Mouse (Mus musculus): ENCODE data around the gene Tsnaxip1. TPM values are rescaled to one million over a fixed set of nuclear protein-coding genes. Genes with fewer than 3 reads are reported as not detected.

Tsnaxip1 gene
- polyA plus RNA-seq, 1 experiment from 2014 or later: 2.9 TPM

DNA sequence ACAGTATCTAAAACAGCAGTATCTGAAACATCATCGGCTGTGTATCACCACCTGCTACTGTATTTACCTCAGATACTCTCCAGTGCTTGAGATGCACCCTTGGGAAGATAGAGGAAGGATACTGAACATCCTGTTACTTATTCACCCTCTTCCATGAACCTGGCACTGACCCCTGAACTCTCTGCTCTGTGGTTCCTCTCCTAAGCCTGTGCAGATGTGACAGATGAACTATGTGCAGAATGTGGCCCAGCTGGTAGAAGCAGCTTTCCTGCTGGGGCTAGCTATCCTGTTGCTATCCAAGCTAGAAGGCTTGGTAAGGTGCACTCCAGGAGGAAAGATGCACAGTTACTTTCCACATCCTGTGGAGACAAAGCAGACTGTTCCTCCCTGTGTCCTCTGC lies 34.2 kb upstream of the Tsnaxip1 start:
- Histone ChIP-seq H3K4me2 (replicated peaks; ENCODE audit: low read depth, low read length) (no peak overlapping the region), H3K27ac (ENCODE audit: low read length) (peak overlapping the region; percentile 54), H3K36me3 (ENCODE audit: insufficient read depth, low read length) (no peaks in the 10 kb centered on the region), H3K4me3 (ENCODE audit: low read depth, low read length) (no peak overlapping the region), H3K9me3 (ENCODE audit: low read length) (no peaks in the 10 kb centered on the region), H3K9ac (replicated peaks; ENCODE audit: low read depth) (no peak overlapping the region), H3K27me3 (replicated peaks; ENCODE audit: insufficient read depth, low read length) (no peaks in the 10 kb centered on the region), H3K4me1 (ENCODE audit: insufficient read depth, low read depth, low read length) (peaks cover 5% of the 10 kb centered on the region; the same call in 1 of the 2 replicates)
- ATAC-seq: no peak
- TF ChIP-seq EP300 (IDR thresholded peaks at IDR 0.05) (no peak), CTCF (IDR thresholded peaks at IDR 0.05) (no peak)
- 100% methylated on average over 1 of the region's 1 CpGs for WGBS
- DNase-seq (ENCODE audit: low spot score): no peak

DNA sequence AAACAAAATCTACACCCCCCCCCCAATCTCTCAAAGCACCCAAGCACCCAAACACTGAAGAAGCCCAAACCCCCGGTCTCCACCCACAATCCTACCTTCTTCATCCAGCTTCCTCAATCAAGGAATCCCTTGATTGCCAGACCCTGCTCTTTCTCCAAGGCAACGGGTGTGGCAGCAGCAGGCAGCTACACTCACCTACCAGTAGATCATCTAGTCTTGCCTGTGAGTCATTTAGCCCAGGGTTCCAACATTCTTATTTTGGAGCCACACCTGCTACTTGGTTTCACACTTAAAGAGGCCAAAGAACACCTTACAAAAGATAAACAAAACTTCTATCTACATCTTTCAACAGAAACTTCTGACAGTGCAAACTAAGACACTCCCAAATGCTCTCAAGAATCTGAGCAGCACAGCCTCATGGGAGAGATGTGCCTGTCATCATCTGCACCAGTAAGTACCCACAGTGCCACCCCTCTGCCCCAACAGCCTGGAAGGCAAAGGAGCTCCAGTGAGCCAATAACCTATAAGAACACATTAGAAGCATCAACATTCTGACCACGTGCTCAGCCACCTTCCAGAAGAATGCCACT lies 33.4 kb upstream of the Tsnaxip1 start:
- Histone ChIP-seq H3K4me1 (ENCODE audit: insufficient read depth, low read depth, low read length) (peaks cover 12% of the 10 kb centered on the region; the same call in 1 of the 2 replicates), H3K27ac (ENCODE audit: low read length) (peak overlapping the region; percentile 64), H3K36me3 (ENCODE audit: insufficient read depth, low read length) (no peaks in the 10 kb centered on the region), H3K9me3 (ENCODE audit: low read length) (no peaks in the 10 kb centered on the region), H3K4me2 (replicated peaks; ENCODE audit: low read depth, low read length) (no peak overlapping the region), H3K27me3 (replicated peaks; ENCODE audit: insufficient read depth, low read length) (no peaks in the 10 kb centered on the region), H3K9ac (replicated peaks; ENCODE audit: low read depth) (no peak overlapping the region), H3K4me3 (ENCODE audit: low read depth, low read length) (no peak overlapping the region)
- peak; percentile 83 for ATAC-seq
- peak; percentile 85 for DNase-seq (ENCODE audit: low spot score)
- TF ChIP-seq CTCF (IDR thresholded peaks at IDR 0.05): no peak
- TF ChIP-seq EP300 (IDR thresholded peaks at IDR 0.05): peak; percentile 85
- WGBS: 53% methylated on average over 3 of the region's 3 CpGs

DNA sequence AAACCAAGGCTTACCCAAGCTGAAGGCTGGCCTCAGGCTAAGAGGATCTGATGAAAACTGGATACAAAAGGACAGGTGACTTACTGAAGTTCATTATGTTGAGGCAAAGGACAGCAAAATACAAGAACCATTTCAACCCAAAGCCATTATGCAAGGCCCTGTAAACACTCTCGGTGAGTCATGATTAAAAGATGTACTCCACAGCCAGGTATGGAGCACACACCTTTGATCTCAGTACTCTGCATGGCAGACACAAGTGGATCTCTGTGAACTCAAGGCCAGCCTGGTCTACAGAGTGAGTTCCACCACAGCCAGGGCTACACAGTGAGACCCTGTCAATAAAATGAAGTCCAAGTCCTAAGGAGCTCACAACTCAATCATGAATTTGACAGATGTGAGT lies 31.7 kb upstream of the Tsnaxip1 start:
- no peak for TF ChIP-seq CTCF (IDR thresholded peaks at IDR 0.05)
- peak; percentile 93 for TF ChIP-seq EP300 (IDR thresholded peaks at IDR 0.05)
- WGBS: 59% methylated on average over 1 of the region's 1 CpGs
- no peaks in the 10 kb centered on the region for H3K27me3 ChIP-seq (replicated peaks; ENCODE audit: insufficient read depth, low read length)
- no peak overlapping the region for H3K4me2 ChIP-seq (replicated peaks; ENCODE audit: low read depth, low read length)
- ATAC-seq: peak; percentile 59
- peak overlapping the region; percentile 77 for H3K27ac ChIP-seq (ENCODE audit: low read length)
- H3K4me3 ChIP-seq (ENCODE audit: low read depth, low read length): no peak overlapping the region
- H3K9me3 ChIP-seq (ENCODE audit: low read length): no peaks in the 10 kb centered on the region
- peaks cover 16% of the 10 kb centered on the region for H3K4me1 ChIP-seq (ENCODE audit: insufficient read depth, low read depth, low read length)
- DNase-seq (ENCODE audit: low spot score): peak; percentile 82
- no peaks in the 10 kb centered on the region for H3K36me3 ChIP-seq (ENCODE audit: insufficient read depth, low read length)
- no peak overlapping the region for H3K9ac ChIP-seq (replicated peaks; ENCODE audit: low read depth)

DNA sequence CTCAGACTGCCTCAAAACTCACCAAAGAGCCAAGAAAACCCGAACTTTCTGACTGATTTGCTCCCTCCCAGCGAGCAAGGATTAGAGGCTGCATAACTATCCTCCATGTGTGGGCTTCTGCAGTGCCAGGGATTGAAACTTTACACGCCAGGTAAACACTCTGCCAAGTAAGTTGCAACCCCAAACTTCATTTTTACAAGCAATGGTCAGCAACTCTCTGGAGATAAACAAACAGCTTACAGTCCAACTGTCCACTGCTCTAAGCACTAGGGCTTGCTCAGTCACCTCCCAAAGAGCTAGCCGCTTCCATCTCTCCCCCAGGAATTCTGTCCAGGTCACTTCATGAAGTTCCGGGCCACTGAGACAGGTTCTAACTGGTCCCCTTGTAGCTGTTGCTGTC lies 29.1 kb upstream of the Tsnaxip1 start:
- no peak for ATAC-seq

DNA sequence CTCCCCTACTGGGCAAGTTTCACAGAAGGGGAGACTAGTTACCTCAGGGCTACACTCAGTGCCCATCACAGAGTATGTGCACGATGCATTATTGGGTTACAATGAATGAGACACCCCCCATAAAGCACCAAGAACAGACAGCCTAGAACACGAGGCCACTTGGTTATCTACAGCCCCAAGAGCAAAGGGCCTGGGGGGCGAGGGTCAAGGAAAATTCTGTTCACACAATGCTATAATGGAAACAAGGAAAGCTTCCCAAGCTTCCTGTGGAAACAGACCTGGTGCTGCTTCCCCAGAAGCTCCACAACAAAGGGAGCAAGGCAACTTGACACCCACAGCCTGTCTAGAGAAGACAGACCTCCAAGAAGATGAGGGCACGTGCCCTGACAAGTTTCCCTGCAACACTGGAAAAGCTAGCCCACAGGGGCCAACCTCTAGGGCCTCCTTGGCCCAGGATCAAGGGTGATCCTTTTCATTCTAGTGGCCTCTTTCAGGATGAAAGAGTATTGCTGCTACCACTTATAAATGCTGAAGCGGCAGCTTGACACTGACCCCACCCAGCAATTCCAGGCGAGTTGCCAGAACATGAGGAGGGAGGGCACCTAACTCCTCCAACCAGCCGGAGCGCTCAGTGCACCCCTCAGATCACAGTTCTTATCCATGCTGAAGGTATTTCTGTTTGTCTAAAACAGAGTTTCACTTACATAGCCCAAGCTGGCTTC lies 28.3 kb upstream of the Tsnaxip1 start:
- ATAC-seq: peak; percentile 84

More for the DNA sequence above, 29.1 kb upstream of the Tsnaxip1 start:
- Histone ChIP-seq H3K4me2 (replicated peaks; ENCODE audit: low read depth, low read length) (no peak overlapping the region), H3K9ac (replicated peaks; ENCODE audit: low read depth) (no peak overlapping the region), H3K9me3 (ENCODE audit: low read length) (no peaks in the 10 kb centered on the region), H3K4me1 (ENCODE audit: insufficient read depth, low read depth, low read length) (peaks cover 16% of the 10 kb centered on the region), H3K27ac (ENCODE audit: low read length) (peak overlapping the region; percentile 75), H3K36me3 (ENCODE audit: insufficient read depth, low read length) (no peaks in the 10 kb centered on the region), H3K4me3 (ENCODE audit: low read depth, low read length) (no peak overlapping the region), H3K27me3 (replicated peaks; ENCODE audit: insufficient read depth, low read length) (no peaks in the 10 kb centered on the region)
- no peak for TF ChIP-seq CTCF (IDR thresholded peaks at IDR 0.05)
- TF ChIP-seq EP300 (IDR thresholded peaks at IDR 0.05): no peak
- no peak for DNase-seq (ENCODE audit: low spot score)
- 87% methylated on average over 5 of the region's 5 CpGs for WGBS

DNA sequence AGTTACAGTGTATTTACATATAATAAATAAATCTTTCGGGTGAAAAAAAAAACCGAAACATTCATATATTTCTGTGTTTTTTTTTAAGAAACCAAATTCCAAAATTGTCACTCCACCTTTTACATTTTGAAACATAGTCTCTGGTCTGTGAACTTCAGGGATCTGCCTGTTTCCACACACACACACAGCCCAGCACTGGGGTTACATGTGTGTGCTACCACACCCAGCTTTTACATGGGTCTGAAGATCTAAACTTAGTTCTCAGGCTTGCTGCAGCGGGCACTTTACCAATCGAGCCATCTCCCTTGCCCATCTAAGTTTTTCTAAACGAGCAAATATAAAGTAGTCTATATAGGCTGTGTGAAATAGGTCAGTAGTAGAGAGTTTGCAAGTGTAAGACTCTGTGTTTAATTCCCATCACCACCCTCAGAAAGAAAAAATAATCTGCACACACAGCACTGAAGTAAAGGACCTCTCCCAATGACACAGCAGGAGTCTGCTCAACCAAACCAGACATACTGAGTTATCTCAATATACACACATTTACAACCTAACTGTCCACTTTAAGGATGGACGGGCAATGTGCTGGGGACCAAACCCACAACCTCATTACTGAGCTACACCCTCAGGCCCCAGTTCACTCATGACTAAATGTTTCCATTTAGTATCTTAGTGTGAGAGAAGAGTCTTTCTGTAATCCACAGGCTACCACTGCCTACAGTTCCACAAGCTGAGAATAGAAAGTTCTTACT lies 26.2 kb upstream of the Tsnaxip1 start:
- WGBS: 83% methylated on average over 6 of the region's 6 CpGs
- H3K27ac ChIP-seq (ENCODE audit: low read length): no peak overlapping the region

More for the DNA sequence above, 28.3 kb upstream of the Tsnaxip1 start:
- WGBS: 14% methylated on average over 8 of the region's 8 CpGs
- Histone ChIP-seq H3K4me1 (ENCODE audit: insufficient read depth, low read depth, low read length) (peaks cover 16% of the 10 kb centered on the region), H3K9ac (replicated peaks; ENCODE audit: low read depth) (no peak overlapping the region), H3K4me3 (ENCODE audit: low read depth, low read length) (no peak overlapping the region), H3K36me3 (ENCODE audit: insufficient read depth, low read length) (no peaks in the 10 kb centered on the region), H3K27me3 (replicated peaks; ENCODE audit: insufficient read depth, low read length) (no peaks in the 10 kb centered on the region), H3K27ac (ENCODE audit: low read length) (peak overlapping the region; percentile 75), H3K9me3 (ENCODE audit: low read length) (no peaks in the 10 kb centered on the region), H3K4me2 (replicated peaks; ENCODE audit: low read depth, low read length) (no peak overlapping the region)
- peak; percentile 6; the same call in 1 of the 2 replicates for TF ChIP-seq CTCF (IDR thresholded peaks at IDR 0.05)
- TF ChIP-seq EP300 (IDR thresholded peaks at IDR 0.05): peak; percentile 93
- DNase-seq (ENCODE audit: low spot score): peak; percentile 92

More for the DNA sequence above, 26.2 kb upstream of the Tsnaxip1 start:
- no peak for ATAC-seq
- TF ChIP-seq EP300 (IDR thresholded peaks at IDR 0.05) (no peak), CTCF (IDR thresholded peaks at IDR 0.05) (no peak)
- Histone ChIP-seq H3K4me1 (ENCODE audit: insufficient read depth, low read depth, low read length) (peaks cover 12% of the 10 kb centered on the region), H3K9me3 (ENCODE audit: low read length) (no peaks in the 10 kb centered on the region), H3K4me3 (ENCODE audit: low read depth, low read length) (no peak overlapping the region), H3K27me3 (replicated peaks; ENCODE audit: insufficient read depth, low read length) (no peaks in the 10 kb centered on the region), H3K4me2 (replicated peaks; ENCODE audit: low read depth, low read length) (no peak overlapping the region), H3K9ac (replicated peaks; ENCODE audit: low read depth) (no peak overlapping the region), H3K36me3 (ENCODE audit: insufficient read depth, low read length) (no peaks in the 10 kb centered on the region)
- DNase-seq (ENCODE audit: low spot score): no peak
